Mouse (Mus musculus): ENCODE data around the gene Rab42. TPM values are rescaled to one million over a fixed set of nuclear protein-coding genes. Genes with fewer than 3 reads are reported as not detected.
A peak's percentile ranks its signal among the peaks of the same experiment; 100 is the strongest.

The Rab42 gene
- 0.23 and 0.64 TPM in 2 replicates for polyA plus RNA-seq (2015; fragmentation: Nextera tagmentation; extraction: Ambion mirVana)

DNA sequence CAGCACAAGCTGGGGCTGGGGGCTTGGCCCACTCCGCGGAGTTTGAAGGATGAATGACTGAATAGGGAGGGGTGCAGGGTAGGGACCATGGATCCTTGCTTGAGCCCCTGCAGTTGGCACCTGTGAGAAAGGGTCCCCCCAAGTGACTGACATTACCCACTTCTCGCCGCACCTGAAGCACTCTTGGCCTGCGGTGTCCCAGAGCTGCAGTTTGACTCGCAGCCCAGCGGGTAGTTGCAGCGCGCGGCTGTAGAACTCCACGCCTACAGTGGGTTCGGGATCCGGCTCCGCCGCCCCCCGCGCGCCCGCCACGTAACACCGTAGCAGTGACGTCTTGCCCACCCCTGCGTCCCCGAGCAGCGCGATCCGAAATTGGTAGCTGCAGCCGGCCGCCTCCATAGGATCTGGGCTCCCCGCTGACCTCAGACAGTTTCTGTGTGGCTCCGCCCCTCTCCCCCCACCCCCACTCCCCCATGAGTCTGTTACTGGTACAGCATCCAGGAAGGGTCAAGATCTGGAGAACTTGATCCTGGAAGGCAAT, at the start of gene Rab42:
Gene Rab42 (minus strand): TSS at position 447 of the 541 bp plus-strand sequence.
- Histone ChIP-seq H3K27me3 (no peaks in the 10 kb centered on the region), H3K4me1 (peaks cover 6% of the 10 kb centered on the region), H3K4me2 (peak within 1 kb of the TSS; percentile 68), H3K27ac (no peak within 1 kb of the TSS), H3K4me3 (peak within 1 kb of the TSS; percentile 42), H3K9ac (peak within 1 kb of the TSS; percentile 57), H3K9me3 (replicated peaks) (no peaks in the 10 kb centered on the region), H3K36me3 (ENCODE audit: poor library complexity, severe bottlenecking) (no peaks in the 10 kb centered on the region)
- 1% methylated on average over 30 of the region's 31 CpGs for WGBS
- ATAC-seq: no peak

DNA sequence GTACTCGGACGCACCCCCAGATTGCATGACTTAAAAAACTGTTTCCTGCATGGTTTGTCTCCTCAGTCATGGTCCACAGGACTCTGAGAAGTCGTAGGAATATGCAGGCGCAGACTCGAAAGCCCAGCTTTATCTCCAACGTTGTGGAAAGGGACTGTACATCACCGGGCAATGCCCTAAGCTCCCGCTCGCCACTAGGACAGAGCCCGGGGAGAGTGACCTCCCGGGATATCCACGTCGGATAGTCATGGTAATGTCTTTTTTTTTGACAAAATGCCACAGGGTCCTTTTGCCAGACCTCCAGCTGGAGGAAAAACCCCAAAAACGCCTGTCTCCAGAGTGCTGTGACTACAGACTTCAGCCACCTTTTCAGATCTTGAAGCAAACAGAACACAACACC, 49.6 kb upstream of the Rab42 start:
- ATAC-seq: no peak
- peak overlapping the region; percentile 80 for H3K4me3 ChIP-seq
- peak overlapping the region; percentile 88; the same call in 1 of the 2 replicates for H3K27ac ChIP-seq

DNA sequence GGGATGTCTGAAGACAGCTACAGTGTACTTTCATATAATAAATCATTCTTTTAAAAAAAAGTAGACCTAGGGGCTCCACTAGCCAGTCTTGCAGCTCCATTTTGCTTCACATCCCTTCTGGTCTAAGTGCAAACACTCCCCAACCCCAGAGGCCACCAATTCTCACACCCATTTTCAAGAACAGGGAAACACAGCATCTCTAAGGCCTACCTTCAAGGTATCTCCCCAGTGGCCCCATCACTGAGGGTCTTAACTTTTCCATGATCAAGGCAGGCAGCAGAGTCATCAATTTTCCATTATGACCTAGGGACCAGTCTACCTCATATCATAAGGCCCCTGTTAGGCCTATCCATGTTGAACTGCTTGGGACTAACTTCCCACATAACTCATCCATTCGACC, 48.2 kb upstream of the Rab42 start:
- Histone ChIP-seq H3K27ac (no peak overlapping the region), H3K36me3 (ENCODE audit: poor library complexity, severe bottlenecking) (peaks cover 13% of the 10 kb centered on the region; the same call in 1 of the 2 replicates), H3K9ac (peak overlapping the region; percentile 90; the same call in 1 of the 2 replicates), H3K4me3 (peak overlapping the region; percentile 80), H3K9me3 (replicated peaks) (no peaks in the 10 kb centered on the region), H3K4me2 (peak overlapping the region; percentile 95), H3K27me3 (no peaks in the 10 kb centered on the region), H3K4me1 (peaks cover 23% of the 10 kb centered on the region)
- 32% methylated on average over 1 of the region's 1 CpGs for WGBS
- ATAC-seq: no peak

More for the DNA sequence above, 49.6 kb upstream of the Rab42 start:
- Histone ChIP-seq H3K27me3 (no peaks in the 10 kb centered on the region), H3K9me3 (replicated peaks) (no peaks in the 10 kb centered on the region), H3K4me1 (peaks cover 23% of the 10 kb centered on the region), H3K4me2 (peak overlapping the region; percentile 95), H3K9ac (peak overlapping the region; percentile 90), H3K36me3 (ENCODE audit: poor library complexity, severe bottlenecking) (peaks cover 25% of the 10 kb centered on the region)
- under 1% methylated on average over 14 of the region's 14 CpGs for WGBS

DNA sequence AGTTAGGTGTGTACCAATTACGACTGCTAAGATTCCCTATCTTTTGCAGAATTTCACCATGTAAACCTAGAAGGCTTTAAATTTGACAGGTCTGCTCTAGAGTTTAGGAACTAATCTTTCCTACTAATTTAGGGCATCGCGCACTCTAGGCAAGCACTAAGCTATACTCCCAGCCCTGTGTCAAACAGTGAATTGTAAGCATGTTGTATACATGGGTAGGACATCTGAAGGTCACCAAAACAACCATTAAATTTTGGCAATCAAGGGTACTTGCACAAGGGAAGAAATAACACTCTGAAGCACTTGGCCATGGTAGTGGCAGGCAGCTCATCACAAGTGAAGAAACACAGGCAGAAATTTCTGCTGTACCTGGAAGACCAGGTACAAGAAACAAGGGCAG, 47.7 kb upstream of the Rab42 start:
- ATAC-seq: no peak
- no peak overlapping the region for H3K27ac ChIP-seq
- no peak overlapping the region for H3K9ac ChIP-seq
- peaks cover 8% of the 10 kb centered on the region; the same call in 1 of the 2 replicates for H3K36me3 ChIP-seq (ENCODE audit: poor library complexity, severe bottlenecking)
- H3K4me1 ChIP-seq: peaks cover 23% of the 10 kb centered on the region
- no peaks in the 10 kb centered on the region for H3K9me3 ChIP-seq (replicated peaks)
- no peaks in the 10 kb centered on the region for H3K27me3 ChIP-seq
- H3K4me3 ChIP-seq: no peak overlapping the region
- 0 out of 2 replicates have a peak overlapping the region, but pooled peaks have one; percentile 95 for H3K4me2 ChIP-seq
- 63% methylated on average over 3 of the region's 3 CpGs for WGBS

DNA sequence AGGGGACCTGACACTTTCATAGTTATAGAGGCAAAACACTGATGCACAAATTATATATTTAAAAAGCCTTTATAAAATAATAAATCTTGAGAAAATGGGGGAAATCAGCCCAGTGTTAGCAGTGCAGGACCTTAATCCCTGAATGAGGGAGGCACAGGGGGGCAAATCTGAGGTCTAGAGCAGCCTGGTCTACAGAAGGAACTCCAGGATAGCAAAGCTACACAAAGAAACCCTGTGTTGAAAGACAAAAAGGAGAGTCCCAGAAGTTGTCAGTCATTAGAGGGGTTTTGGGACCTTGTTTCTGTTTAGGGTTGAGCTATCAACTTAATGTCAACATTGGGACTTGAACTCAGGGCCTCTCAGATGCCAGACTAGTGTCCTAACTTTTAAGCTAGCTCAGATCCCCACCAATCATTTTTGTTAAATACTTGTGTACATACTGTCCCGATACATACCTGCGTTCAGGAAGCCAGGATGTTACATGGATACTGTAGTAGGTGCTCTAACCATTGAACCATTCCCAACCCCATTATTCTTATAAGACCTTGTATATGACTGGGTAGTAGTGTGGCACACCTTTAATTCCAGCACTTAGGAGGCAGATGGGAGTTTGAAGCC, 47.0 kb upstream of the Rab42 start:
- H3K9me3 ChIP-seq (replicated peaks): no peaks in the 10 kb centered on the region
- H3K27ac ChIP-seq: no peak overlapping the region
- WGBS: 37% methylated on average over 2 of the region's 2 CpGs
- no peak overlapping the region for H3K4me2 ChIP-seq
- peaks cover 8% of the 10 kb centered on the region; the same call in 1 of the 2 replicates for H3K36me3 ChIP-seq (ENCODE audit: poor library complexity, severe bottlenecking)
- ATAC-seq: no peak
- no peak overlapping the region for H3K9ac ChIP-seq
- no peaks in the 10 kb centered on the region for H3K27me3 ChIP-seq
- no peak overlapping the region for H3K4me3 ChIP-seq
- H3K4me1 ChIP-seq: peaks cover 23% of the 10 kb centered on the region

DNA sequence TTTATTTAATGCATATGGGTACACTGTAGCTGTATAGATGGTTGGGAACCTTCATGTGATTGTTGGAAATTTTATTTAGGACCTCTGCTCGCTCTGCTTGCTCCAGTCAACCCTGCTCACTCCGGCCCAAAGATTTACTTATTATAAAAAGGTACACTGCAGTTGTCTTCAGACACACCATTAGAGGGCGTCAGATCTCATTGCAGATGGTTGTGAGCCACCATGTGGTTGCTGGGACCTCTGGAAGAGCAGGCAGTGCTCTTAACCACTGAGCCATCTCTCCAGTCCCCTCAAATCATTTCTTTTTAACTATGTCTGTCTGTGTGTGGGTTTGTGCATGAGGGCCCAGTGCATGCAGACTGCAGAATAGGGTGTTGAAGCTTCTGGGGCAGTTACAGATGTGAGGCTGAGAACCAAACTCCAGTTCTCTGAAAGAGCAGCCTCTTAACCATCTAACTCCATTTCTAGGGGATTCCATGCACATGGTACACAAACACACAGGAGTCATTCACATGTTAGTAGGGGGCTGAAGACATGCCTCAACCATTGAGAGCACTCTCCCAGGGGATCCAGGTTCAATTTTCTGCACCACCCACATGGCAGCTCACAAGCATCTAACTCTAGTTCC, 46.4 kb upstream of the Rab42 start:
- peaks cover 8% of the 10 kb centered on the region; the same call in 1 of the 2 replicates for H3K36me3 ChIP-seq (ENCODE audit: poor library complexity, severe bottlenecking)
- no peak overlapping the region for H3K4me3 ChIP-seq
- H3K9ac ChIP-seq: no peak overlapping the region
- H3K27ac ChIP-seq: no peak overlapping the region
- H3K27me3 ChIP-seq: no peaks in the 10 kb centered on the region
- ATAC-seq: no peak
- H3K9me3 ChIP-seq (replicated peaks): no peaks in the 10 kb centered on the region
- peaks cover 28% of the 10 kb centered on the region for H3K4me1 ChIP-seq
- 58% methylated on average over 3 of the region's 3 CpGs for WGBS
- no peak overlapping the region for H3K4me2 ChIP-seq

DNA sequence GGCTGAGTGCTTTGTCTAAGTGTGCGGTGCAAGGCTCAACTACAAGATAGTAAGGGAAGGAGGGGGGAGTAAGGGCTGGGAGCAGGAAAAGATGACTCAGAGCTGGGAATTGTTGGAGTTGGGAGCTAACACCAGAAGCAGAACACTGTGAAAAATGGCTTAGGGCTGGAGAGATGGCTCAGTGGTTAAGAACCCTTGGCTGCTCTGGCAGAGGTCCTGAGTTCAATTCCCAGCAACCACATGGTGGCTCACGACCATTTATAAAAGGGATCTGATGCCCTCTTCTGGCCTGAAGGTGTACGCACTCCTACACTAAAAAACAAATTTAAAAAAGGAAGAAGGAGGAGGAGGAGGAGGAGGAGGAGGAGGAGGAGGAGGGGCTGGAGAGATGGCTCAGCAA, 43.5 kb upstream of the Rab42 start:
- ATAC-seq: no peak
- Histone ChIP-seq H3K4me2 (no peak overlapping the region), H3K9ac (no peak overlapping the region), H3K9me3 (replicated peaks) (no peaks in the 10 kb centered on the region), H3K4me3 (no peak overlapping the region), H3K27ac (no peak overlapping the region), H3K27me3 (no peaks in the 10 kb centered on the region), H3K4me1 (peaks cover 35% of the 10 kb centered on the region), H3K36me3 (ENCODE audit: poor library complexity, severe bottlenecking) (peaks cover 8% of the 10 kb centered on the region; the same call in 1 of the 2 replicates)
- 66% methylated on average over 3 of the region's 3 CpGs for WGBS

DNA sequence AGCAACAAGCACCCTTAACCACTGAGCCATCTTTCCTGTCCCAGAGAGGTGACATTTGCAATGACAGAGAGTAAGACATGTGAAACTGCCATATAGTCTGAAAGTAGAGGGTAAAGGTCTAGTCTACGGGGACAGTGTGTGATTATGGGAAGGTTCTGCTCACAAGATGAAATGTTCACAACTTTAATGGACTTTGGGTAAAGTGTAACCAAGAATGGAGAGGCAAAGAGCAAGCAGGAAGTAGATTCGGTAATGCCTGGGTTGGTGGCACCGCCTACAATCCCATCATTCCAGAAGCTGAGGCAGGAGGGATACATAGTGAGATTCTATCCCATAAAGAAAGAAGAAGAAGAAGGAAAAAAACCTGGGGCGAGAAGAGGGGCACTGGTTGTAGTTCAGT, 43.1 kb upstream of the Rab42 start:
- 83% methylated on average over 4 of the region's 4 CpGs for WGBS
- no peak overlapping the region for H3K4me2 ChIP-seq
- no peak overlapping the region; the same call in 1 of the 2 replicates for H3K4me3 ChIP-seq
- H3K4me1 ChIP-seq: peaks cover 31% of the 10 kb centered on the region
- no peak overlapping the region for H3K9ac ChIP-seq
- no peaks in the 10 kb centered on the region for H3K27me3 ChIP-seq
- H3K27ac ChIP-seq: no peak overlapping the region
- H3K9me3 ChIP-seq (replicated peaks): no peaks in the 10 kb centered on the region
- H3K36me3 ChIP-seq (ENCODE audit: poor library complexity, severe bottlenecking): peaks cover 5% of the 10 kb centered on the region; the same call in 1 of the 2 replicates
- no peak for ATAC-seq

DNA sequence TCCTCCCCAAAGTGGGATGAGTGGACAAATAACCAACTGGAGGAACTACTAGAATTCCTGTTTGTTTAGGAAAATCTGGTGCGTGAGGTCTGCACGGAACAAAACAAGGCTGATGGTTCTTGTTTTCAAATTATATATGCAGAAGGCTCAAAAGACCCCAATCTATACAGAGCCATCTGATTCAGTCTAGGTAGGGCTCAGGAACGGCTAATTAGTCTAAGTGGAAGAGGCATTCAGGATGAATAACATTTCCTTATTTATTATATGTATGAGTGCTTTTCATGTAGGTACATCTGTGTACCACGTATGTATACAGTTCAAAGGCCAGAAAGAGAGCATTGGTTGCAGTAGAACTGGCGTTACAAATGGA, 42.6 kb upstream of the Rab42 start:
- no peaks in the 10 kb centered on the region for H3K9me3 ChIP-seq (replicated peaks)
- 42% methylated on average over 5 of the region's 5 CpGs for WGBS
- no peak overlapping the region for H3K9ac ChIP-seq
- peak overlapping the region; percentile 96; the same call in 1 of the 2 replicates for H3K4me2 ChIP-seq
- H3K27ac ChIP-seq: no peak overlapping the region
- ATAC-seq: peak; percentile 7; the same call in 1 of the 2 replicates
- H3K4me3 ChIP-seq: peak overlapping the region; percentile 86
- peaks cover under 1% of the 10 kb centered on the region; the same call in 1 of the 2 replicates for H3K36me3 ChIP-seq (ENCODE audit: poor library complexity, severe bottlenecking)
- H3K27me3 ChIP-seq: no peaks in the 10 kb centered on the region
- peaks cover 27% of the 10 kb centered on the region for H3K4me1 ChIP-seq

DNA sequence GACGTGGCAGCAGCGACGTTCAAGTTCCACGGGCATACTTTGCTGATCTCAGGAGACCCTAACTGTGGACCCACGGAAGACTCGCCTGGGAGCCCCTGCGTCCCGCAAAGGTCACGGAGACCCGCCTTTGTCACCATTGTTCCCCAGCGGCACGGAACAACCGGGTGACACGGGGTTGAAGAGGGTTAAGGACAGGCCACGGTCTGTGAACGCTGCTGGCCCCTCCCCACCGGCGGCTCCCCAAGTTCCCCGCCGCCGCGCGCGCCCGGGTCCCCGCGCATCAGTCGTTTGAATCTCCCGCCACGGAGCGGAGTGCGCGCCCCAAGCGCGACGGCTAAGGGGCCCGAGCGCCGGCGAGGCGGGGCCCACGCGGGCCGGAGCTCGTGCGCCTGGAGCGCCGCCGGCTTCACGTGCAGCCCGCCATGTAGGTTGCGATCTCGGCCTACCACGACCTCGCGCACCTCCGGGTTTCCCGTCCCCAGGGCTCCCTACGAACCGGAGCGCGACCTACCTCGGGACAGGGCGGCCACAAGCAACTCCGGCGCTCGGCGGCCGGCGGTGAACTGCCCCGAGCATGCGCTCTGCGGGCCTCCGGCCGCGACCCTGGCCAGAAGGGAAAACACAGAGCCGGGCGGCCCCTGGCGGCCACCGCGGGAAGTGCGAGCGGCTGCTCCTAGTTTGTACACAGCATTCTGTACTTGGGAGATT, 42.1 kb upstream of the Rab42 start:
- WGBS: under 1% methylated on average over 72 of the region's 83 CpGs
- H3K9me3 ChIP-seq (replicated peaks): no peaks in the 10 kb centered on the region
- ATAC-seq: peak; percentile 92

DNA sequence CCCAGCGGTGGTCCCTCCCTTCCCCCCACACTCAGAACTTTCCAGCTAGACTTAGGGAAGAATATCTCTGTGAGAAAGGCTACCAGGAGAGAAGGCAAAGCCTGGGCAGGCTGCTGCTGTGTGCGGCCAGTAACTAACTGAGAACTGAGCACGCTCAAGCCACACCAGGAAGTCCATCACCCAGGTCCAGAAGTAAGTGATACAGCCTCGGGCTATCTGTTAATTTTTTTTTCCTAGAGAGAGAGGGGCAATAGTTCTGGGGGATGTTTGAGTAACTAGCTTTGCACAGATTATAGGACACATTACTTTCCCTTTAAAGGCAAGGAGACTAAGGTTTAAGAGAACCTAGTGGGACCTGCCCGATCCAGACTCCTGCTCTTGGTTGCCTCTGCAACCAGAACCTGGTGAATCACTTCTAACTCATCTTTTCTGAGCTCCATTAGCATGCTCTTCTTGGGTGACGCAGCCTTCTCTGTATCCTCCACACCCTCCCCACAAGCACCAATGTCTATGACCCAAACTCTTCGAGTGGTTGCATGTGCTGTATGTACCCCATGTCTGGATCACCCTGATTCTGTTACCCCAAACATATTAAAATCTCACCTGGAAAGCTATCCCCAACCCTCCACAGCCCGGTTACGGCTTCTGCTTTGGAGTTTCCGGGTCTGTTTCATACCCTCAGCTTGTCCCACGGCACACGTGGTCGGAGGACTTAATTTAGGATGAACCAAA, 41.4 kb upstream of the Rab42 start:
- H3K9ac ChIP-seq: peak overlapping the region; percentile 87
- H3K27me3 ChIP-seq: no peaks in the 10 kb centered on the region
- 6% methylated on average over 13 of the region's 13 CpGs for WGBS
- peak overlapping the region; percentile 86 for H3K4me3 ChIP-seq
- H3K27ac ChIP-seq: no peak overlapping the region
- peaks cover 8% of the 10 kb centered on the region for H3K36me3 ChIP-seq (ENCODE audit: poor library complexity, severe bottlenecking)
- no peaks in the 10 kb centered on the region for H3K9me3 ChIP-seq (replicated peaks)
- peak; percentile 33; the same call in 1 of the 2 replicates for ATAC-seq
- H3K4me1 ChIP-seq: peaks cover 26% of the 10 kb centered on the region
- peak overlapping the region; percentile 96 for H3K4me2 ChIP-seq

More for the DNA sequence above, 42.1 kb upstream of the Rab42 start:
- peak overlapping the region; percentile 96 for H3K4me2 ChIP-seq
- peaks cover 26% of the 10 kb centered on the region for H3K4me1 ChIP-seq
- H3K27me3 ChIP-seq: no peaks in the 10 kb centered on the region
- peak overlapping the region; percentile 86 for H3K4me3 ChIP-seq
- no peak overlapping the region; the same call in 1 of the 2 replicates for H3K27ac ChIP-seq
- H3K9ac ChIP-seq: peak overlapping the region; percentile 87
- H3K36me3 ChIP-seq (ENCODE audit: poor library complexity, severe bottlenecking): 0 out of 2 replicates have a peak, but pooled peaks cover under 1% of the 10 kb centered on the region

Data from forebrain, embryonic 13.5 days (tissue).